Mouse (Mus musculus): ENCODE data around the gene Snx5. TPM values are rescaled to one million over a fixed set of nuclear protein-coding genes. Genes with fewer than 3 reads are reported as not detected.
A peak's percentile ranks its signal among the peaks of the same experiment; 100 is the strongest.

Gene Snx5
- polyA plus RNA-seq, 2 experiments = 66.3 to 67.0 TPM

DNA sequence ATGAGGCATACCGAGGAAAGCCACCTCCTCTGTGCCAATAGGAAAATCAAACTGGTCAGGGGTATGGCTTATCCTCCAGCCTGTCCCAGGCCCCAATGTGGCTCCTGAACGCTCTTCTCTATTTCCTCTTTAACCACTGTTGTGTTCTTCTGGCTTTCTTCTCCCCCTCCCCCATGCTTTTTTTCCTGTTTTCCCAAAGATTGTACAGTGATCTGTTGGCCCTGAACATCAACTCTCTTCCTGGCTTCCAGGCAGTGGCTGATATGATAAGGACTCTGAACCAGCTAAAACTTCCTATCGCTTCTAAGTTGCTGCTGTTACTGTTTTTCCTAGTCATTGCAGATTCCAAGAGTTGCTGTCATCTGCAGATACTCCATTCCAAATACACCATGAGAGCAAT is 6.2 kb upstream of the Snx5 start:
- peak; percentile 5; the same call in 1 of the 2 replicates for ATAC-seq (ENCODE audit: insufficient read depth)
- 64% methylated on average over 3 of the region's 3 CpGs for WGBS (ENCODE audit: insufficient replicate concordance)
- peaks cover 7% of the 10 kb centered on the region for H3K36me3 ChIP-seq (replicated peaks; ENCODE audit: control insufficient read depth, insufficient read depth, low read depth)

DNA sequence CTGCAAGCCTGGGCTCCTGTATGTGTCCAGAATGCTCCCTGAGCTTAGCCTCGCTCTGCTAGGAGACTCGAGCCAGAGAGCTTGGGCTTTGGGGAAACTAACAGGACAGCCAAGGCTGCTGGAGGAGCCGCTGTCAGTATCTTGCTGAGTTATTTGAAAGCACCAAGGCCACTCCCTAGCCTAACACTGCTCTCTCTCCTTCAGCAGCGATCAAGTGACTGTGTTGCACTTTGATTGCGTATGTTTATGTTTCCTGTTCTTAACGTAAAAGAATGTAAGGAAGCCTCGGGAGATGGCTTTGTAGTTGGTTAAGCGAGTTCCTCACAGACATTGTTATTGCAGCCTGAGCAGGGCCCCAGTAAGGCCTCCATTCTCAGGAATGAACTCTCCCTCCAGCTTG is 4.0 kb upstream of the Snx5 start:
- ATAC-seq (ENCODE audit: insufficient read depth) (no peak), DNase-seq (ENCODE audit: low read depth in 3 of 3, low spot score in 3 of 3) (no peak)
- Histone ChIP-seq H3K4me3 (ENCODE audit: insufficient read depth in 1 of 2, low read depth in 2 of 2, low read length in 2 of 2) (peak overlapping the region in 1 of 2 experiments; percentile 1; a peak in 1 of 4 replicates), H3K27ac (peak overlapping the region; percentile 14), H3K27me3 (ENCODE audit: control insufficient read depth, insufficient read depth, low read length) (no peaks in the 10 kb centered on the region), H3K9ac (replicated peaks) (peak overlapping the region; percentile 12), H3K4me1 (replicated peaks; ENCODE audit: control insufficient read depth in 2 of 2, insufficient read depth in 2 of 2, low read length in 1 of 2) (peaks cover 16 to 18% of the 10 kb centered on the region in 2 experiments), H3K36me3 (replicated peaks; ENCODE audit: control insufficient read depth, insufficient read depth, low read depth) (peaks cover 5% of the 10 kb centered on the region), H3K9me3 (ENCODE audit: control insufficient read depth, low read length) (no peaks in the 10 kb centered on the region), H3K4me2 (ENCODE audit: low read depth) (peak overlapping the region; percentile 38)
- WGBS (ENCODE audit: insufficient replicate concordance) = 29% methylated on average over 8 of the region's 8 CpGs
- TF ChIP-seq CTCF (IDR thresholded peaks at IDR 0.05; ENCODE audit: low read depth) (no peak), EP300 (IDR thresholded peaks at IDR 0.05; ENCODE audit: low read depth) (no peak)

More for the DNA sequence above, 6.2 kb upstream of the Snx5 start:
- H3K9me3 ChIP-seq (ENCODE audit: control insufficient read depth, low read length) = no peaks in the 10 kb centered on the region
- no peaks in the 10 kb centered on the region for H3K27me3 ChIP-seq (ENCODE audit: control insufficient read depth, insufficient read depth, low read length)
- DNase-seq (ENCODE audit: low read depth in 3 of 3, low spot score in 3 of 3) = no peak
- H3K27ac ChIP-seq = no peak overlapping the region
- no peak overlapping the region for H3K4me2 ChIP-seq (ENCODE audit: low read depth)
- no peak overlapping the region for H3K4me3 ChIP-seq (ENCODE audit: insufficient read depth in 1 of 2, low read depth in 2 of 2, low read length in 2 of 2)
- TF ChIP-seq CTCF (IDR thresholded peaks at IDR 0.05; ENCODE audit: low read depth) (no peak), EP300 (IDR thresholded peaks at IDR 0.05; ENCODE audit: low read depth) (no peak)
- peaks cover 15 to 16% of the 10 kb centered on the region in 2 experiments for H3K4me1 ChIP-seq (replicated peaks; ENCODE audit: control insufficient read depth in 2 of 2, insufficient read depth in 2 of 2, low read length in 1 of 2)
- H3K9ac ChIP-seq (replicated peaks) = no peak overlapping the region

DNA sequence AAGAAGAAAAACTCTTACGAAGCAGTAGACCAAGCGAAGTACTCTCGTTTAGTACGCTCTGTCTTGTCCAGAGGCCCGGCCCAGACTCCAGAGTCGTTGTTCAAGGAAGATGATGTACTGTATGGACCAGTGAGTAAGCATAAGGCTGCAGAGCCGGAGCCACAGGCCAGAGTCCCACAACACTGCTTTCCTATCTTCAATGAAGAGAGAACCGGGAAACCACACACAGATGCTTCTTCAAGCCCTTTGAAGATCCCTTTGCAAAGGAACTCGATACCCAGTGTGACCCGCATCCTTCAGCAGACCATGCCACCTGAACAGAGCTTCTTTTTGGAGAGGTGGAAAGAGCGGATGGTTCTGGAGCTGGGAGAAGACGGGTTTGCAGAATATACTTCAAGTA is 1.4 kb upstream of the Snx5 start:
- H3K36me3 ChIP-seq (replicated peaks; ENCODE audit: control insufficient read depth, insufficient read depth, low read depth) = peaks cover 7% of the 10 kb centered on the region
- H3K4me2 ChIP-seq (ENCODE audit: low read depth) = peak overlapping the region; percentile 73
- WGBS (ENCODE audit: insufficient replicate concordance) = 72% methylated on average over 12 of the region's 12 CpGs
- TF ChIP-seq EP300 (IDR thresholded peaks at IDR 0.05; ENCODE audit: low read depth) (no peak), CTCF (IDR thresholded peaks at IDR 0.05; ENCODE audit: low read depth) (no peak)
- 0 out of 4 replicates have a peak overlapping the region, but pooled peaks of 1 of the 2 experiments have one; percentile 1 for H3K4me3 ChIP-seq (ENCODE audit: insufficient read depth in 1 of 2, low read depth in 2 of 2, low read length in 2 of 2)
- no peak overlapping the region; the same call in 1 of the 2 replicates for H3K9ac ChIP-seq (replicated peaks)
- no peaks in the 10 kb centered on the region for H3K9me3 ChIP-seq (ENCODE audit: control insufficient read depth, low read length)
- H3K27me3 ChIP-seq (ENCODE audit: control insufficient read depth, insufficient read depth, low read length) = no peaks in the 10 kb centered on the region
- H3K27ac ChIP-seq = no peak overlapping the region
- H3K4me1 ChIP-seq (replicated peaks; ENCODE audit: control insufficient read depth in 2 of 2, insufficient read depth in 2 of 2, low read length in 1 of 2) = peaks cover 24 to 31% of the 10 kb centered on the region in 2 experiments
- ATAC-seq (ENCODE audit: insufficient read depth) (no peak), DNase-seq (ENCODE audit: low read depth in 3 of 3, low spot score in 3 of 3) (no peak)

- Histone ChIP-seq H3K4me1 (replicated peaks; ENCODE audit: control insufficient read depth in 2 of 2, insufficient read depth in 2 of 2, low read length in 1 of 2) (peaks cover 29 to 39% of the 10 kb centered on the region in 2 experiments), H3K4me3 (ENCODE audit: insufficient read depth in 1 of 2, low read depth in 2 of 2, low read length in 2 of 2) (peak overlapping the region; percentile 82 to 98), H3K9me3 (ENCODE audit: control insufficient read depth, low read length) (no peaks in the 10 kb centered on the region), H3K36me3 (replicated peaks; ENCODE audit: control insufficient read depth, insufficient read depth, low read depth) (peaks cover 15% of the 10 kb centered on the region), H3K9ac (replicated peaks) (peak overlapping the region; percentile 99), H3K27ac (peak overlapping the region; percentile 87), H3K4me2 (ENCODE audit: low read depth) (peak overlapping the region; percentile 73), H3K27me3 (ENCODE audit: control insufficient read depth, insufficient read depth, low read length) (no peaks in the 10 kb centered on the region)
- DNase-seq (ENCODE audit: low read depth in 3 of 3, low spot score in 3 of 3) (no peak), ATAC-seq (ENCODE audit: insufficient read depth) (no peak; the same call in none of the 2 replicates)
- WGBS (ENCODE audit: insufficient replicate concordance) = under 1% methylated on average over 33 of the region's 33 CpGs
- TF ChIP-seq CTCF (IDR thresholded peaks at IDR 0.05; ENCODE audit: low read depth) (no peak), EP300 (IDR thresholded peaks at IDR 0.05; ENCODE audit: low read depth) (no peak)
Observed at GRCm38 (mm10) chr2:144269679-144270475, 829 bp downstream of the Snx5 start.

DNA sequence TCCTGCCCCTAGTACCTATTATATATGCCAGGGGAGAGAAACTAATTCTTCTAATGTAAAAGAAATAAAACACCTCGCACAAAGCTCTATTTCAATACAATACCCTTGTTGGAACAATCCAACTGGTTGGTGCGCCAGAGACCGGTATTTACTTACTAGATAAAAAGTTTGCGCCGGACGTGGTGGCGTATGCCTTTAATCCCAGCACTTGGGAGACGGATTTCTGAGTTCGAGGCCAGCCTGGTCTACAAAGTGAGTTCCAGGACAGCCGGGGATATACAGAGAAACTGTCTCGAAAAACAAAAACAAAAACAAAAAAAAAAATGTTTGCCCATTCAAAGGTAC is 1.4 kb downstream of the Snx5 start:
- under 1% methylated on average over 11 of the region's 11 CpGs for WGBS (ENCODE audit: insufficient replicate concordance)
- H3K9ac ChIP-seq (replicated peaks) = peak overlapping the region; percentile 99
- peak overlapping the region; percentile 73 for H3K4me2 ChIP-seq (ENCODE audit: low read depth)
- DNase-seq (ENCODE audit: low read depth in 3 of 3, low spot score in 3 of 3) (no peak), ATAC-seq (ENCODE audit: insufficient read depth) (no peak)
- peak overlapping the region; percentile 87 for H3K27ac ChIP-seq
- H3K27me3 ChIP-seq (ENCODE audit: control insufficient read depth, insufficient read depth, low read length) = no peaks in the 10 kb centered on the region
- peaks cover 20% of the 10 kb centered on the region for H3K36me3 ChIP-seq (replicated peaks; ENCODE audit: control insufficient read depth, insufficient read depth, low read depth)
- H3K4me1 ChIP-seq (replicated peaks; ENCODE audit: control insufficient read depth in 2 of 2, insufficient read depth in 2 of 2, low read length in 1 of 2) = peaks cover 32 to 37% of the 10 kb centered on the region in 2 experiments
- H3K4me3 ChIP-seq (ENCODE audit: insufficient read depth in 1 of 2, low read depth in 2 of 2, low read length in 2 of 2) = peak overlapping the region; percentile 72 to 82
- no peak for TF ChIP-seq CTCF (IDR thresholded peaks at IDR 0.05; ENCODE audit: low read depth)
- no peak for TF ChIP-seq EP300 (IDR thresholded peaks at IDR 0.05; ENCODE audit: low read depth)
- H3K9me3 ChIP-seq (ENCODE audit: control insufficient read depth, low read length) = no peaks in the 10 kb centered on the region
